Mouse (Mus musculus): ENCODE results near the gene Adgrf1. TPM values are rescaled to one million over a fixed set of nuclear protein-coding genes. Genes with fewer than 3 reads are reported as not detected.

Adgrf1 gene
- polyA plus RNA-seq (2014; fragmentation: Nextera tagmentation; extraction: Ambion mirVana), result not detected in 2 replicates

- no peak for ATAC-seq (ENCODE audit: low FRiP score)
- Histone ChIP-seq H3K9me3 (ENCODE audit: control insufficient read depth, low read length) (no peaks in the 10 kb centered on the region), H3K4me1 (replicated peaks; ENCODE audit: control insufficient read depth, insufficient read depth, low read length) (no peaks in the 10 kb centered on the region), H3K9ac (no peak within 1 kb of the TSS), H3K4me2 (replicated peaks) (no peak within 1 kb of the TSS), H3K4me3 (replicated peaks; ENCODE audit: low read length) (no peak within 1 kb of the TSS), H3K36me3 (replicated peaks; ENCODE audit: control insufficient read depth, insufficient read depth) (no peaks in the 10 kb centered on the region), H3K27ac (no peak within 1 kb of the TSS), H3K27me3 (ENCODE audit: control insufficient read depth, insufficient read depth, low read length) (no peaks in the 10 kb centered on the region)
- WGBS, result 79% methylated on average over 6 of the region's 6 CpGs
- no peak for DNase-seq (ENCODE audit: low spot score)
These were observed at the start of gene Adgrf1 for GRCm38 (mm10) chr17:43270161-43270560. Gene Adgrf1 (plus strand): TSS chr17:43270329.

- no peaks in the 10 kb centered on the region for H3K9me3 ChIP-seq (ENCODE audit: control insufficient read depth, low read length)
- H3K9ac ChIP-seq, result no peak overlapping the region
- no peak for DNase-seq (ENCODE audit: low spot score)
- H3K4me2 ChIP-seq (replicated peaks), result no peak overlapping the region
- H3K36me3 ChIP-seq (replicated peaks; ENCODE audit: control insufficient read depth, insufficient read depth), result no peaks in the 10 kb centered on the region
- H3K27me3 ChIP-seq (ENCODE audit: control insufficient read depth, insufficient read depth, low read length), result no peaks in the 10 kb centered on the region
- H3K4me3 ChIP-seq (replicated peaks; ENCODE audit: low read length), result no peak overlapping the region
- no peak overlapping the region for H3K27ac ChIP-seq
- ATAC-seq (ENCODE audit: low FRiP score), result no peak
- H3K4me1 ChIP-seq (replicated peaks; ENCODE audit: control insufficient read depth, insufficient read depth, low read length), result no peaks in the 10 kb centered on the region
- 90% methylated on average over 6 of the region's 6 CpGs for WGBS
These were observed 44.0 kb upstream of the Adgrf1 start for GRCm38 (mm10) chr17:43226101-43226500.

GRCm38 (mm10) chr17:43229621-43230513 is 40.3 kb upstream of the Adgrf1 start:
- H3K4me1 ChIP-seq (replicated peaks; ENCODE audit: control insufficient read depth, insufficient read depth, low read length), result no peaks in the 10 kb centered on the region
- H3K27ac ChIP-seq, result no peak overlapping the region
- peak; percentile 91 for ATAC-seq (ENCODE audit: low FRiP score)
- H3K4me3 ChIP-seq (replicated peaks; ENCODE audit: low read length), result no peak overlapping the region
- peak; percentile 88 for DNase-seq (ENCODE audit: low spot score)
- H3K9ac ChIP-seq, result no peak overlapping the region
- H3K9me3 ChIP-seq (ENCODE audit: control insufficient read depth, low read length), result no peaks in the 10 kb centered on the region
- H3K27me3 ChIP-seq (ENCODE audit: control insufficient read depth, insufficient read depth, low read length), result no peaks in the 10 kb centered on the region
- 44% methylated on average over 12 of the region's 12 CpGs for WGBS
- H3K4me2 ChIP-seq (replicated peaks), result peak overlapping the region; percentile 31
- H3K36me3 ChIP-seq (replicated peaks; ENCODE audit: control insufficient read depth, insufficient read depth), result no peaks in the 10 kb centered on the region

GRCm38 (mm10) chr17:43230821-43231220 is 39.3 kb upstream of the Adgrf1 start:
- ATAC-seq (ENCODE audit: low FRiP score) (no peak), DNase-seq (ENCODE audit: low spot score) (no peak)
- Histone ChIP-seq H3K9ac (no peak overlapping the region), H3K9me3 (ENCODE audit: control insufficient read depth, low read length) (no peaks in the 10 kb centered on the region), H3K4me3 (replicated peaks; ENCODE audit: low read length) (no peak overlapping the region), H3K4me1 (replicated peaks; ENCODE audit: control insufficient read depth, insufficient read depth, low read length) (no peaks in the 10 kb centered on the region), H3K27me3 (ENCODE audit: control insufficient read depth, insufficient read depth, low read length) (no peaks in the 10 kb centered on the region), H3K27ac (no peak overlapping the region), H3K4me2 (replicated peaks) (no peak overlapping the region), H3K36me3 (replicated peaks; ENCODE audit: control insufficient read depth, insufficient read depth) (no peaks in the 10 kb centered on the region)
- WGBS, result 85% methylated on average over 7 of the region's 7 CpGs

GRCm38 (mm10) chr17:43232769-43233168 is 37.4 kb upstream of the Adgrf1 start:
- Histone ChIP-seq H3K9me3 (ENCODE audit: control insufficient read depth, low read length) (no peaks in the 10 kb centered on the region), H3K27me3 (ENCODE audit: control insufficient read depth, insufficient read depth, low read length) (no peaks in the 10 kb centered on the region), H3K27ac (no peak overlapping the region), H3K4me1 (replicated peaks; ENCODE audit: control insufficient read depth, insufficient read depth, low read length) (no peaks in the 10 kb centered on the region), H3K4me3 (replicated peaks; ENCODE audit: low read length) (no peak overlapping the region), H3K36me3 (replicated peaks; ENCODE audit: control insufficient read depth, insufficient read depth) (no peaks in the 10 kb centered on the region), H3K9ac (no peak overlapping the region), H3K4me2 (replicated peaks) (no peak overlapping the region)
- ATAC-seq (ENCODE audit: low FRiP score) (no peak), DNase-seq (ENCODE audit: low spot score) (no peak)
- WGBS, result 71% methylated on average over 6 of the region's 6 CpGs

- H3K4me3 ChIP-seq (replicated peaks; ENCODE audit: low read length), result no peak overlapping the region
- H3K9ac ChIP-seq, result no peak overlapping the region
- ATAC-seq (ENCODE audit: low FRiP score) (no peak), DNase-seq (ENCODE audit: low spot score) (no peak)
- H3K4me2 ChIP-seq (replicated peaks), result no peak overlapping the region
- WGBS, result 93% methylated on average over 14 of the region's 14 CpGs
- no peaks in the 10 kb centered on the region for H3K9me3 ChIP-seq (ENCODE audit: control insufficient read depth, low read length)
- H3K36me3 ChIP-seq (replicated peaks; ENCODE audit: control insufficient read depth, insufficient read depth), result no peaks in the 10 kb centered on the region
- H3K27ac ChIP-seq, result no peak overlapping the region
- H3K27me3 ChIP-seq (ENCODE audit: control insufficient read depth, insufficient read depth, low read length), result no peaks in the 10 kb centered on the region
- peaks cover 11% of the 10 kb centered on the region for H3K4me1 ChIP-seq (replicated peaks; ENCODE audit: control insufficient read depth, insufficient read depth, low read length)
These were observed 33.4 kb upstream of the Adgrf1 start for GRCm38 (mm10) chr17:43236656-43237250.

- Histone ChIP-seq H3K4me2 (replicated peaks) (no peak overlapping the region), H3K36me3 (replicated peaks; ENCODE audit: control insufficient read depth, insufficient read depth) (no peaks in the 10 kb centered on the region), H3K9ac (no peak overlapping the region), H3K9me3 (ENCODE audit: control insufficient read depth, low read length) (no peaks in the 10 kb centered on the region), H3K4me1 (replicated peaks; ENCODE audit: control insufficient read depth, insufficient read depth, low read length) (peaks cover 11% of the 10 kb centered on the region), H3K27ac (no peak overlapping the region), H3K27me3 (ENCODE audit: control insufficient read depth, insufficient read depth, low read length) (no peaks in the 10 kb centered on the region), H3K4me3 (replicated peaks; ENCODE audit: low read length) (no peak overlapping the region)
- DNase-seq (ENCODE audit: low spot score) (no peak), ATAC-seq (ENCODE audit: low FRiP score) (no peak)
- 76% methylated on average over 6 of the region's 6 CpGs for WGBS
These were observed 31.1 kb upstream of the Adgrf1 start for GRCm38 (mm10) chr17:43239035-43239434.

- ATAC-seq (ENCODE audit: low FRiP score), result peak; percentile 86
- H3K36me3 ChIP-seq (replicated peaks; ENCODE audit: control insufficient read depth, insufficient read depth), result no peaks in the 10 kb centered on the region
- H3K27ac ChIP-seq, result no peak overlapping the region
These were observed 29.0 kb upstream of the Adgrf1 start for GRCm38 (mm10) chr17:43241134-43241533.

GRCm38 (mm10) chr17:43242609-43243008 is 27.5 kb upstream of the Adgrf1 start:
- H3K27me3 ChIP-seq (ENCODE audit: control insufficient read depth, insufficient read depth, low read length), result no peaks in the 10 kb centered on the region
- H3K9me3 ChIP-seq (ENCODE audit: control insufficient read depth, low read length), result no peaks in the 10 kb centered on the region
- H3K4me1 ChIP-seq (replicated peaks; ENCODE audit: control insufficient read depth, insufficient read depth, low read length), result peaks cover 11% of the 10 kb centered on the region
- H3K9ac ChIP-seq, result no peak overlapping the region
- no peak for ATAC-seq (ENCODE audit: low FRiP score)
- DNase-seq (ENCODE audit: low spot score), result no peak
- no peak overlapping the region for H3K4me3 ChIP-seq (replicated peaks; ENCODE audit: low read length)
- no peaks in the 10 kb centered on the region for H3K36me3 ChIP-seq (replicated peaks; ENCODE audit: control insufficient read depth, insufficient read depth)
- no peak overlapping the region for H3K4me2 ChIP-seq (replicated peaks)
- H3K27ac ChIP-seq, result no peak overlapping the region
- WGBS, result 85% methylated on average over 3 of the region's 3 CpGs

More at GRCm38 (mm10) chr17:43241134-43241533, 29.0 kb upstream of the Adgrf1 start:
- peaks cover 11% of the 10 kb centered on the region for H3K4me1 ChIP-seq (replicated peaks; ENCODE audit: control insufficient read depth, insufficient read depth, low read length)
- H3K4me2 ChIP-seq (replicated peaks), result no peak overlapping the region
- WGBS, result 36% methylated on average over 10 of the region's 10 CpGs
- H3K9me3 ChIP-seq (ENCODE audit: control insufficient read depth, low read length), result no peaks in the 10 kb centered on the region
- no peak overlapping the region for H3K4me3 ChIP-seq (replicated peaks; ENCODE audit: low read length)
- DNase-seq (ENCODE audit: low spot score), result peak; percentile 76
- no peak overlapping the region for H3K9ac ChIP-seq
- no peaks in the 10 kb centered on the region for H3K27me3 ChIP-seq (ENCODE audit: control insufficient read depth, insufficient read depth, low read length)

All from hindbrain, embryonic 14.5 days (tissue).